Mouse (Mus musculus) forebrain, embryonic 10.5 days (tissue): ENCODE data around the gene Ift80. TPM values are rescaled to one million over a fixed set of nuclear protein-coding genes. Genes with fewer than 3 reads are reported as not detected.
"Not testable (repeated sequence)": the region's sequence is repeated elsewhere in the genome, so short reads cannot be mapped to it uniquely, and the experiment has no call there.

Source experiments
- DNase-seq: peaks from one replicate; pipeline ENCODE4 v3.0.0-alpha.2; 2017; ENCODE audit warnings: low spot score; ENCODE audit errors: extremely low spot score
- H3K27ac ChIP-seq: fragments of 300-500 bp; sonication (generic); 2 replicates; pipeline ENCODE4 v1.5.1; 2016; ENCODE audit warnings: mild to moderate bottlenecking
- H3K27me3 ChIP-seq: fragments of 300-500 bp; sonication (generic); 2 replicates; pipeline ENCODE4 v1.6.1; 2016; ENCODE audit warnings: mild to moderate bottlenecking; ENCODE audit not compliant: poor library complexity, severe bottlenecking
- H3K36me3 ChIP-seq: fragments of 300-500 bp; sonication (generic); replicated peaks from 2 replicates; pipeline ENCODE4 v1.6.1; 2016; ENCODE audit warnings: mild to moderate bottlenecking, moderate library complexity
- H3K4me1 ChIP-seq: fragments of 300-500 bp; sonication (generic); 2 replicates; pipeline ENCODE4 v1.6.1; 2016
- H3K4me3 ChIP-seq: fragments of 300-500 bp; sonication (generic); 2 replicates; pipeline ENCODE4 v1.5.1; 2016; ENCODE audit warnings: mild to moderate bottlenecking, moderate library complexity
- H3K9me3 ChIP-seq: fragments of 300-500 bp; sonication (generic); 2 replicates; pipeline ENCODE4 v1.6.1; 2016; ENCODE audit warnings: mild to moderate bottlenecking, moderate library complexity
- WGBS: fragments of 180-500 bp; shearing (Covaris S2); methylation state at CpG from one replicate; pipeline ENCODE4 v1.1.7; 2016; 5-methylcytosine and 5-hydroxymethylcytosine counted together
- polyA plus RNA-seq: library from polyadenylated mRNA; unstranded; fragments of >200 nt; fragmentation: Nextera tagmentation; extraction: Ambion mirVana; gene quantifications from 2 replicates; pipeline ENCODE4 v1.2.1, GENCODE M21; 2016

Ift80 gene
- polyA plus RNA-seq, 1 experiment from 2014 or later: 17.4 TPM

DNA sequence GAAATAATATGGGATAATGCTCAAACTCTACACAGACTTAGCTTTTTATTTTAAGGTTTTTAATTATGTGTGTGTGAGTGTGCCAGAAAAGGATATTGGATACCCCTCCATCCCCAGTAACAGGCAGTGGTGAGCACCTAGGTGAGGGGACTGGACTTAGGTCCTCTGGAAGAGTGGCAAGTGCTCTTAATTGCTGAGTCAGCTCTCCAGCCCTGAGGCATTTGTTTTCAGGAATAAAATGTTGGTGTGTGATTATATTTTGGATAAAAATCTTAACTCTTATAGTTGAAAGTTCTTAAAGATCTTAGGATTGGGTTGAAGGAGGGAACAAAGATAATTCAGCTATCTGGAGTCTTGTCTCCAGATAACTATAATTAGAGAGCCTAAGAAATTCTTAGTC, 16.4 kb upstream of the Ift80 start:
- Histone ChIP-seq H3K4me1 (no peaks in the 10 kb centered on the region), H3K4me3 (no peak overlapping the region), H3K27ac (no peak overlapping the region), H3K36me3 (peaks cover 99% of the 10 kb centered on the region), H3K9me3 (no peaks in the 10 kb centered on the region), H3K27me3 (no peaks in the 10 kb centered on the region)
- DNase-seq: no peak

DNA sequence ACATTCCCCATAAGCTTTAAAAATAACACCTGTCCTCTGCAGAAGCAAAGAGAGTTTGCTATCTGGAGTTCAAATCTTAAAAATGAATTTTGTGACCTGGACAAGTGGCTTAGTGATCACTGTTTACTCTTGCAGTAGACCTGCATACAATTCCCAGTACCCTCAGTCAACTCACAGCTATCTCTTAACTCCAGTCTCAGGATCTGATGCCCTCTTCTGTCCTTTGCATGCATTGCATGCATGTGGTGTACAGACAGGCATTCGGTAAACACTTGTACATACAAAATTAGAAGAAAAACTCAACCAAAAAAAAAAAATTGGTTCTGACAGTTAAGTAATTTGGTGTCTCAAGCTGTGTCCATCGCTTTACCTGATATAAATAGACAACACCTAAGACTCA, 15.9 kb upstream of the Ift80 start:
- Histone ChIP-seq H3K4me1 (no peaks in the 10 kb centered on the region), H3K27ac (no peak overlapping the region), H3K27me3 (no peaks in the 10 kb centered on the region), H3K36me3 (peaks cover 99% of the 10 kb centered on the region), H3K9me3 (no peaks in the 10 kb centered on the region), H3K4me3 (no peak overlapping the region)
- 88% methylated on average over 2 of the region's 2 CpGs for WGBS
- DNase-seq: no peak

DNA sequence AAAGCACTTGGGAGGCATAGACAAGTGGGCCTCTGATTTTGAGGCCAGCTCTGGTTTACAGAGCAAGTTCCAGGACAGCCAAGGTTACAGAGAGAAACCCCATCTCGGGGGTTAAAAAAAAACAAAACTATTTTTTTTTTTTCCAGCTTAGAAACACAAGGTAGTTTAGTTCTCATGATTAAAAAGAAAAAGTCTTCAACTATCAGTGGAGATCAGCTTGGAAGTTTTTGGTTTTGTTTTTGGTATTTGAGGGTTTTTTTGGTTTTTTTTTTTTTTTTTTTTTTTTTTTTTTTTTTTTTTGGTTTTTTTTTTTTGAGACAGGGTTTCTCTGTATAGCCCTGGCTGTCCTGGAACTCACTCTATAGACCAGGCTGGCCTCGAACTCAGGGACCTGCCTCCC, 14.3 kb upstream of the Ift80 start:
- H3K9me3 ChIP-seq, H3K4me1 ChIP-seq, H3K27me3 ChIP-seq, DNase-seq, H3K4me3 ChIP-seq, H3K27ac ChIP-seq: not testable (repeated sequence)
- H3K36me3 ChIP-seq: peaks cover 99% of the 10 kb centered on the region
- 98% methylated on average over 2 of the region's 2 CpGs for WGBS

DNA sequence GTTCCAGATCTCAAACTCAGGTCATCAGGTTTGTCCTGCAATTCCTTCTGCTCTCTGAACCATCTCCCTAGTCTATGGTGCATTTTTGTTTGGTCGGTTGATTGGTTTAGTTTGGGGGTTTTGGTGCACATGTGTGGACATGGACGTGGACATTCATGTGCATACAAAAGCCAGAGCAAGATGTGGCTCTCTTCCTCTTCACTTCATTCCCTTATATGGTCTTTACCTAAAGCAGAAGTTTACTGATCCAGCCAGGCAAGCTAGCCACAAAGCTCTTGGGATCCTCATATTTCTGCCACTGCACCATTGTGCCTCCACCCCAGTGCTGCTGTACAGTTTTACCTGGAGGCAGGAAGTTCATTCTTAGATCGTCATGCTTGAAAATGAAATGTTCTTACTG, 12.8 kb upstream of the Ift80 start:
- H3K36me3 ChIP-seq: peaks cover 98% of the 10 kb centered on the region
- no peak overlapping the region for H3K4me3 ChIP-seq
- no peaks in the 10 kb centered on the region for H3K4me1 ChIP-seq
- no peak overlapping the region for H3K27ac ChIP-seq
- WGBS: 95% methylated on average over 3 of the region's 3 CpGs
- H3K27me3 ChIP-seq: no peaks in the 10 kb centered on the region
- no peaks in the 10 kb centered on the region for H3K9me3 ChIP-seq
- DNase-seq: no peak

DNA sequence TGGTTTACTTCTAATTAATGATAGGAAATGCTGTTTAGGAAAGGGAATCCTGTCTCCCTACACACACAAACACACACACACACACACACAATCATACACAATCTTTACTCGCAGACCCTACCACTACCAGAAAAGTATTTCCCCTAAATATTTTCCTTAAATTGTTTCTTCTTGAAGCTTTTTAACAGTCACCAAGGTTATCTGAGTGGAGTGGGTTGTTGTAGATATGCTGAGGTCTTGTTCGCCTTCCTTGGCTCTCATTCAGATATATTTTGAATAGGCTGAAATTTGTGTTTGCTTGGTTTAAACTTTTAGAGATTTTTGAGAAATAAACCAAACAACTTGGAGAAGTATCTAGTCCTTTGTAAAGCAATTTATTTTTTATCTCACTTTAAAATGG, 4.5 kb upstream of the Ift80 start:
- Histone ChIP-seq H3K4me1 (peaks cover 23% of the 10 kb centered on the region), H3K4me3 (no peak overlapping the region), H3K9me3 (no peaks in the 10 kb centered on the region), H3K36me3 (peaks cover 66% of the 10 kb centered on the region), H3K27ac (no peak overlapping the region), H3K27me3 (no peaks in the 10 kb centered on the region)
- WGBS: 91% methylated on average over 2 of the region's 2 CpGs
- DNase-seq: no peak

DNA sequence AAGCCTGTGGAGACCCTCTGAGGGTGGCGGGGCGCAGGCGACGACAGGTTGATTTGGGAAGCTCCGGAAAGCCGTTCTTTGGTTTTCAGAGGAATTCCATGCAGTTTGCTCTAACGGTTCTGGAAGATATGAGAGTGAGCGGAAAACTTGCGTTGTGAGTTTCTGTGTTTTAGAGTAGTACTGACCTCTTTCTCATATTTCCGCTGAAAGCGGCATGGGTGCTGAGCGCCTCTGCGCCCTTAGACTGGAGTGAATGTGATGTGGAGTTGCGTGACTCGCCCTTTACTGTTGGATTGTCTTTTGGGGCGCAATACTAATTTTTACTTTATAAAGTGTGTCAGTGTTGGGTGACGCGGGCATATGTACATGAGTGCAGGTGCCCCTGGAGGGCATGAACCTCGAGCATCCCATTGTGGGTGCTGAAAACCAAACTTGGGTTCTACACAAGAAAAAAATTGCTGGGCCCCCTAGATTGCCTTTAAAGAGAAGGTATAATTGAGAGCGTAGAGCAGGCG, 1.9 kb upstream of the Ift80 start:
- Histone ChIP-seq H3K27ac (peak overlapping the region; percentile 96), H3K4me3 (peak overlapping the region; percentile 99), H3K36me3 (peaks cover 47% of the 10 kb centered on the region), H3K27me3 (no peaks in the 10 kb centered on the region), H3K4me1 (peaks cover 26% of the 10 kb centered on the region), H3K9me3 (no peaks in the 10 kb centered on the region)
- WGBS: 13% methylated on average over 21 of the region's 21 CpGs
- no peak for DNase-seq

DNA sequence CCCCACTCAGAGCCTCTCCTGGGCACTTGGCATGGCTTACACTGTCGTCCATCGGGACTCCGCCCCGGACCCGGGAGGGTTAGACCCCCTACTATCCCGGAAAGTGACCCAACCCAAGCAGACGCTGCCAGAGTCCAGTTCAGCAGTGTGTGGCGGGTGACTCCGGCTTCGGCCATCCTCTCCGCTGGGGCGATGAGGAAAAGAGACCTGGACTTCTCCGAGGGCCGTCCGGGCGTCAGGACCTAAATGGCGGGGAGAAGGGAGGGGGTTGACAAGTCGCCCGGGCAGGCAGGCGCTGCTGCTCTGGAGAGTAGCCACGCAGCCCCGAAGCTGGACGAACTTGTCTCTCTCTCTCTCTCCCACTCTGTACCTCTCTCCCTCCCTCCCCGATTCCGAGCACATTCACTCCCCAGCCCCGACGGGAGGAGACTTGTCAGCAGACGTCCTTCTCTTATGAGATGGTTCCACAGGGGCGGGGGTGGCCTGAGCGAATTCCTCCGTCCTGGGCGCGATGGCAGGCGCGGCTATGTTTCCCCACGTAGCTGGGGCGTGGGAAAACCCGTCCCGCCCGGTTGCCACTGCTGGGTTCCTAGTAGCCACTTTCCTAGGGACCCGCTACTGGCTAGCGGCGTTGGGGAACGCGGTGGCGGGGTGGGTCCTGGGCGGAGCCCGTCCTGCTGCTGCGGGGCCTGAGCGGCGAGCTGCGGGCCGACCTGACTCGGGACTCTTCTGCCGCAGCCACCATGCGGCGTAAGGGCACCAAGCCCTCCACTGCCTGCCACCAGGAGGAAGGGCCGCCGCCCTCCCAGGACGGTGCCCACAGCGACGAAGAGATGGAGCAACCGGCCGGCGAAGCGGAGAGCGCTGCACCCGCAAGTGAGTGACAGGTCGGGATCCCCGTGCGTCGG, 1.2 kb upstream of the Ift80 start:
- WGBS: under 1% methylated on average over 72 of the region's 72 CpGs
- peak; percentile 65 for DNase-seq

DNA sequence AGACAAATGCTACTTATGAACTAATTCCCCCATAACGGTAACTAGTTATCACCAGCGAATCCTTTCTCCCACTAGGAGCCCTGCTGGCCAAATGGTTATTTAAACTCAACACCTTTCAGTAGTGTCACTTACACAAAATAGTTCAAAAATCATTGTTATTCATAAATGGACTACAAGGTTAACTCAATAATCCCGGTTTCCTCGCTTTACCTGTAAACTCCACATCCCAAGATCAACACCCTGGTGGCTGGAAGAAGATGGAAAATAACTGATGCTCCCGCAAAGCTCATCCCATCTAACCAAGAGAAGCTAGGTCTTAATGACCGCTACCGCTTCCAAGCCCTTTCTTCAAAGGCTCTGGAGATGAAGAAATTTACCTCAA, 324 bp downstream of the Ift80 start:
- peak overlapping the region; percentile 99 for H3K4me3 ChIP-seq
- under 1% methylated on average over 7 of the region's 7 CpGs for WGBS
- peaks cover 27% of the 10 kb centered on the region for H3K36me3 ChIP-seq
- no peaks in the 10 kb centered on the region for H3K27me3 ChIP-seq
- peak overlapping the region; percentile 96 for H3K27ac ChIP-seq
- H3K4me1 ChIP-seq: peaks cover 26% of the 10 kb centered on the region
- DNase-seq: no peak
- H3K9me3 ChIP-seq: no peaks in the 10 kb centered on the region

More for the DNA sequence above, 1.2 kb upstream of the Ift80 start:
- Histone ChIP-seq H3K27ac (peak overlapping the region; percentile 96), H3K27me3 (no peaks in the 10 kb centered on the region), H3K4me3 (peak overlapping the region; percentile 99), H3K9me3 (no peaks in the 10 kb centered on the region), H3K4me1 (peaks cover 26% of the 10 kb centered on the region), H3K36me3 (peaks cover 42% of the 10 kb centered on the region)

DNA sequence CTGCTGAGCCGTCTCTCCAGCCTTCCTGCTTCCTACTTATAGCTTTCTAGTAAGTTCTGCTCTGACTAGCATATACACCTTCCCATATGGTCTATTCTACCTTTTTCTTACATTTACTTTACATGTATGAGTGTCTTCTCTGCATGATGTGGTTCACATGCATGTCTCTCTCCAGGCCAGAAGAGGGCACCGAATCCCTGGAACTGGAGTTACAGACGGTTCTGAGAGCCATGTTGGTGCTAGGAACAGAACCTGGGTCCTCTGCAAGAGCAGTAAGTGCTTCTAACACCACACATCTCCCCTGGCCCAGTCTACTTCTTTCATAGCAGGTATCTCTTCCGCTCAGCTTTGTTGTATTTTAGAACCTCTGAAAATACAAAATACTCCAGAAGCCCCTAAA, 1.6 kb downstream of the Ift80 start:
- 87% methylated on average over 4 of the region's 4 CpGs for WGBS
- no peak overlapping the region for H3K27ac ChIP-seq
- no peaks in the 10 kb centered on the region for H3K27me3 ChIP-seq
- H3K4me3 ChIP-seq: no peak overlapping the region
- no peak for DNase-seq
- H3K9me3 ChIP-seq: no peaks in the 10 kb centered on the region
- H3K4me1 ChIP-seq: peaks cover 20% of the 10 kb centered on the region
- H3K36me3 ChIP-seq: peaks cover 19% of the 10 kb centered on the region

DNA sequence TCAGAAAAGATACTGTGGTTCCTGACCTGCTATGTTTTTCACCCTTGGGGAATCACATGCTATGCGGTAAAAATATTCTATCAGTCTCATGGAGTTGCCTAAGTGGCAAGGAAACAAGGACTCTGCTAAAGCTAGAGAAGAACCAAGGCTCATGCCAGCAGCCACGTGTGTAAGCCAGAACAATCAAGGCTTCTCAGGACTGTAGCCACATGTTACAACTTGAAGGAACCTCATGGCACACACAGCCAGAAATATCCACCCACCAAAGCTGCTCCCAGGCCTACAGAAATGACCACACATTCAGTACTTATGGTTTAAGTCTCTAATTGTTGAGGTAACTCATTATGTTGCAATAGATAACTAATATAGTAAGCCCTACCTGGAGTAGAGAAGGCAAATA, 17.8 kb downstream of the Ift80 start:
- Histone ChIP-seq H3K4me1 (no peaks in the 10 kb centered on the region), H3K27ac (no peak overlapping the region), H3K36me3 (peaks cover 54% of the 10 kb centered on the region), H3K4me3 (no peak overlapping the region), H3K9me3 (no peaks in the 10 kb centered on the region), H3K27me3 (no peaks in the 10 kb centered on the region)
- DNase-seq: no peak
- WGBS: 97% methylated on average over 2 of the region's 2 CpGs

DNA sequence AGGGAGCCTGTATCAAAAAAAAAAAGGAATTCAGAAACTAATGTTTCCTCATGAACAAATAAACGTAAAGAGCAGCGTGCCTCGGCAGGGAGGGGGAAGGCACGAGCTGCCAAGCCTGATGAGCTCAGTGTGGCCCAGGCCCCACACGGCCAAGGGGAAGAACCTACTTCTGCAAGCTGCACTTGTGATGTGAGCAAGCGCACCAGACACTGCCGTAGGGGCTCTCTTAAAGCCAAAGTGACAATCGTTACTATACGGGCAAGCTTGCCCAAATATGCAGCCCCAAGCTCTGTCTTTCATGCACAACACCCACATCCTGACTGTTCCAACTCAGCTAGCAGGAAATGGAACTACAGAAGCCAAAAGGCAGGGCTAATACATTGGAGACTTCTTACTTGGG, 23.5 kb downstream of the Ift80 start:
- WGBS: 90% methylated on average over 9 of the region's 9 CpGs
- H3K27ac ChIP-seq: no peak overlapping the region

DNA sequence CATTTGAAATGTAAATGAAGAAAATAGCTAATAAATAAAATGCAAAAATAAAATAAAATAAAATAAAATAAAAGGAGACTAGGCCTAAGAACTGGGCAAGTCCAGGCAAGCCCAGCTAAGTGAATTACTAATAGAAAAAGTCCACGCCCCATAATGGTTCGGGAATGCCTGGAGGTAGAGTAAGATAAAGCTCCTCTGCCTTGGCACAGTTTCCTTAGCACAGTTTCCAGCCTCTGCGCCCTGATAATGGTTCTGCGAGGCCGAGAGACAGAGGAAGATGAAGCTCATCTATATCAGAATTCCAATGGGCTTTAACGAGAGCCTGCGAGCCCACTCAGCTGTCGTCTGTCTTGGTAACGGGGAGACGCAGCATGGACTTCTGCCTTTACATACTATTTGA, 25.2 kb downstream of the Ift80 start:
- H3K27ac ChIP-seq: no peak overlapping the region
- no peaks in the 10 kb centered on the region for H3K27me3 ChIP-seq
- peaks cover 5% of the 10 kb centered on the region; the same call in 1 of the 2 replicates for H3K4me1 ChIP-seq
- H3K4me3 ChIP-seq: no peak overlapping the region
- peaks cover 24% of the 10 kb centered on the region for H3K36me3 ChIP-seq
- 94% methylated on average over 10 of the region's 10 CpGs for WGBS
- DNase-seq: no peak
- no peaks in the 10 kb centered on the region for H3K9me3 ChIP-seq

More for the DNA sequence above, 23.5 kb downstream of the Ift80 start:
- no peaks in the 10 kb centered on the region for H3K27me3 ChIP-seq
- peaks cover 38% of the 10 kb centered on the region for H3K36me3 ChIP-seq
- no peak overlapping the region for H3K4me3 ChIP-seq
- H3K9me3 ChIP-seq: no peaks in the 10 kb centered on the region
- peaks cover 4% of the 10 kb centered on the region; the same call in 1 of the 2 replicates for H3K4me1 ChIP-seq
- DNase-seq: no peak

DNA sequence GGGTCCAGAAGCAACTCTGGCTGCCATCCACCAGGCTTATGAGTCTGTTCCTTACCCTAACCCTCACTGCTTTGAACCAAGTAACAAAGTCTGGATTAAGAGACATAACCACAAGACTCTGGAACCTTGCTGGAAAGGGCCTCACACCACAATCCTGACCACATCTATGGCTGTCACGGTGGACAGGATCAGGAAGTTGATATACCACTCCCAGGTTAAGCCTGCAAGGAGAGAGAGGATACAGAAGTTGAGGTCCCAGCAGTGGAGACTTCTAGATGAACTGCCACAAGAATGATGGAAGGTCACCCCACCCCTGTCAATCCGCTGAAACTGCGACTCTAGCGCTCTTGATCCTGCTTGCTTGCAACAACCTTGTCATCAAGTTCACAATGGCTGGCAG, 26.7 kb downstream of the Ift80 start:
- 96% methylated on average over 4 of the region's 4 CpGs for WGBS
- Histone ChIP-seq H3K4me1 (peaks cover 5% of the 10 kb centered on the region; the same call in 1 of the 2 replicates), H3K36me3 (peaks cover 27% of the 10 kb centered on the region), H3K27ac (no peak overlapping the region), H3K9me3 (no peaks in the 10 kb centered on the region), H3K4me3 (no peak overlapping the region), H3K27me3 (no peaks in the 10 kb centered on the region)
- DNase-seq: no peak
